Mouse (Mus musculus) large intestine, adult 2 months (tissue): ENCODE measurements around the gene Umod. TPM values are rescaled to one million over a fixed set of nuclear protein-coding genes. Genes with fewer than 3 reads are reported as not detected.

Experiments used
- DNase-seq: peaks from one replicate; pipeline ENCODE4 v3.0.0-alpha.2; 2012; ENCODE audit warnings: low read depth, low spot score
- WGBS: fragments of 180-500 bp; shearing (Covaris S2); methylation state at CpG from one replicate; pipeline ENCODE4 v1.1.7; 2018; 5-methylcytosine and 5-hydroxymethylcytosine counted together
- polyA plus RNA-seq: library from polyadenylated mRNA; depleted of rRNA; stranded (reverse); fragments of >200 nt; gene quantifications from 2 replicates; pipeline ENCODE4 v1.2.3, GENCODE M21; 2012; rRNA removed

Umod gene
- polyA plus RNA-seq, 1 experiment: not detected

GRCm38 (mm10) chr7:119454192-119454591, 24.9 kb downstream of the Umod start:
- 78% methylated on average over 7 of the region's 7 CpGs for WGBS
- DNase-seq: no peak

GRCm38 (mm10) chr7:119443849-119444248, 35.2 kb downstream of the Umod start:
- no peak for DNase-seq
- 63% methylated on average over 4 of the region's 4 CpGs for WGBS

GRCm38 (mm10) chr7:119441938-119442337, 37.1 kb downstream of the Umod start:
- 67% methylated on average over 1 of the region's 1 CpGs for WGBS

GRCm38 (mm10) chr7:119427180-119427616, 51.9 kb downstream of the Umod start:
- 21% methylated on average over 6 of the region's 6 CpGs for WGBS
- DNase-seq: no peak

More at GRCm38 (mm10) chr7:119441938-119442337, 37.1 kb downstream of the Umod start:
- DNase-seq: no peak

- 23% methylated on average over 2 of the region's 2 CpGs for WGBS
- DNase-seq: no peak
These were observed 58.4 kb downstream of the Umod start for GRCm38 (mm10) chr7:119420730-119421129.

GRCm38 (mm10) chr7:119418523-119418922, 60.6 kb downstream of the Umod start:
- 70% methylated on average over 1 of the region's 1 CpGs for WGBS
- DNase-seq: no peak

Other genes starting within 250 kb of the Umod start
- gene Gp2, start 20.0 kb downstream of the Umod start, polyA plus RNA-seq: 1.6 TPM in 2 replicates
- gene Acsm5, start 40.2 kb upstream of the Umod start, polyA plus RNA-seq: 0.45 and 1.9 TPM in 2 replicates
- gene Pdilt, start 44.2 kb upstream of the Umod start, polyA plus RNA-seq: not detected in 2 replicates
- not detected in 2 replicates for gene Acsm2, start 75.1 kb upstream of the Umod start, polyA plus RNA-seq
- not detected in 2 replicates for gene Acsm1, start 127.7 kb upstream of the Umod start, polyA plus RNA-seq
- gene Acsm4, start 210.7 kb upstream of the Umod start, polyA plus RNA-seq: not detected in 2 replicates
- gene Thumpd1, start 241.5 kb upstream of the Umod start, polyA plus RNA-seq: 8.6 and 9.9 TPM in 2 replicates